Mouse (Mus musculus) CH12.LX (cell line): ENCODE data around the gene Zdhhc8. TPM values are rescaled to one million over a fixed set of nuclear protein-coding genes. Genes with fewer than 3 reads are reported as not detected.
"Not testable (repeated sequence)": the region's sequence is repeated elsewhere in the genome, so short reads cannot be mapped to it uniquely, and the experiment has no call there.

ENCODE experiments used
- DNase-seq: peaks from one replicate; pipeline ENCODE4 v3.0.0-alpha.2; 2013; ENCODE audit errors: extremely low read depth
- H3K27ac ChIP-seq: 2 replicates; pipeline ENCODE4 v1.5.1; 2012; ENCODE audit warnings: low read depth, mild to moderate bottlenecking, control low read depth, moderate library complexity; ENCODE audit not compliant: insufficient read depth
- H3K27me3 ChIP-seq: replicated peaks from 2 replicates; pipeline ENCODE3; 2012; ENCODE audit warnings: inconsistent platforms
- H3K36me3 ChIP-seq, 2 experiments: replicated peaks in 1 of 2; 2 replicates each; pipeline versions ENCODE3 to v1.6.1; 2012; ENCODE audit warnings: inconsistent platforms in 1 of 2, low read length in 1 of 2, mild to moderate bottlenecking in 1 of 2, mixed read lengths in 1 of 2, moderate library complexity in 1 of 2; ENCODE audit not compliant: control insufficient read depth in 1 of 2, insufficient read depth in 1 of 2
- H3K4me1 ChIP-seq, 2 experiments: 2 replicates each; pipeline ENCODE4 v1.6.1; 2012; ENCODE audit warnings: inconsistent platforms in 1 of 2, moderate library complexity in 1 of 2; ENCODE audit not compliant: insufficient read depth in 2 of 2, control insufficient read depth in 1 of 2
- H3K4me2 ChIP-seq: 2 replicates; pipeline ENCODE4 v1.6.1; 2012; ENCODE audit warnings: low read depth, mild to moderate bottlenecking, control low read depth; ENCODE audit not compliant: poor library complexity, insufficient read depth, severe bottlenecking
- H3K4me3 ChIP-seq, 3 experiments: fragments of 150-350 bp in 1 of 3; sonication (generic) in 1 of 3; replicated peaks in 1 of 3; 2 replicates each; pipeline versions ENCODE3 to v1.5.1; 2011 to 2012; ENCODE audit warnings: low read depth in 2 of 3, low read length in 2 of 3, mild to moderate bottlenecking in 2 of 3, moderate library complexity in 2 of 3, control low read depth in 1 of 3, improper control_type of control experiment in 1 of 3, inconsistent platforms in 1 of 3, mixed read lengths in 1 of 3; ENCODE audit not compliant: poor library complexity in 1 of 3
- H3K79me2 ChIP-seq: replicated peaks from 2 replicates; pipeline ENCODE4 v1.6.1; 2012; ENCODE audit warnings: mild to moderate bottlenecking, moderate library complexity; ENCODE audit not compliant: control insufficient read depth, poor library complexity, insufficient read depth, severe bottlenecking; ENCODE audit errors: extremely low read depth
- H3K9ac ChIP-seq: 2 replicates; pipeline ENCODE4 v1.6.1; 2012; ENCODE audit warnings: low read depth, mild to moderate bottlenecking, control low read depth, moderate library complexity; ENCODE audit not compliant: insufficient read depth
- H3K9me3 ChIP-seq: replicated peaks from 2 replicates; pipeline ENCODE3; 2012; ENCODE audit warnings: low read length, inconsistent platforms, mixed read lengths
- E2F4 ChIP-seq: IDR thresholded peaks from 2 replicates; pipeline ENCODE4 v1.6.1; 2011; ENCODE audit warnings: low read depth, low read length, improper control_type of control experiment; ENCODE audit not compliant: insufficient replicate concordance
- JUN ChIP-seq: IDR thresholded peaks from 2 replicates; pipeline ENCODE4 v1.6.1; 2011; ENCODE audit warnings: low read depth, mild to moderate bottlenecking, low read length, improper control_type of control experiment, moderate library complexity; ENCODE audit not compliant: insufficient read depth
- KAT2A ChIP-seq: IDR thresholded peaks from 2 replicates; pipeline ENCODE4 v1.6.1; 2012; ENCODE audit warnings: low read length, improper control_type of control experiment, inconsistent platforms; ENCODE audit not compliant: insufficient replicate concordance
- MAFK ChIP-seq: IDR thresholded peaks from 2 replicates; pipeline ENCODE4 v1.6.1; 2011; ENCODE audit warnings: low read length, improper control_type of control experiment; ENCODE audit not compliant: insufficient replicate concordance
- MAZ ChIP-seq: IDR thresholded peaks from 2 replicates; pipeline ENCODE4 v1.6.1; 2012; ENCODE audit warnings: low read depth, mild to moderate bottlenecking, inconsistent platforms, low read length, improper control_type of control experiment, moderate library complexity
- MXI1 ChIP-seq: IDR thresholded peaks from 2 replicates; pipeline ENCODE4 v1.6.1; 2011; ENCODE audit warnings: mild to moderate bottlenecking, low read depth, low read length, improper control_type of control experiment
- MYC ChIP-seq: IDR thresholded peaks from 2 replicates; pipeline ENCODE4 v1.6.1; 2011; ENCODE audit warnings: low read depth, mild to moderate bottlenecking, improper control_type of control experiment, low read length
- NRF1 ChIP-seq: IDR thresholded peaks from 2 replicates; pipeline ENCODE4 v1.6.1; 2014; ENCODE audit warnings: low read depth, mild to moderate bottlenecking, inconsistent platforms, low read length, improper control_type of control experiment, moderate library complexity
- POLR2AphosphoS2 ChIP-seq: IDR thresholded peaks from 2 replicates; pipeline ENCODE4 v1.6.1; 2011; ENCODE audit warnings: low read depth, low read length, improper control_type of control experiment
- RAD21 ChIP-seq: IDR thresholded peaks from 2 replicates; pipeline ENCODE4 v1.6.1; 2011; ENCODE audit warnings: low read depth, mild to moderate bottlenecking, low read length, improper control_type of control experiment, moderate library complexity
- SIN3A ChIP-seq: IDR thresholded peaks from 2 replicates; pipeline ENCODE4 v1.6.1; 2012; ENCODE audit warnings: low read length, improper control_type of control experiment, inconsistent platforms
- SMC3 ChIP-seq: IDR thresholded peaks from 2 replicates; pipeline ENCODE4 v1.6.1; 2011; ENCODE audit warnings: low read depth, low read length, improper control_type of control experiment
- USF1 ChIP-seq: IDR thresholded peaks from 2 replicates; pipeline ENCODE4 v1.6.1; 2014; ENCODE audit warnings: low read depth, mild to moderate bottlenecking, inconsistent platforms, low read length, improper control_type of control experiment
- dilution Hi-C: fragments of 300-500 bp; cut with MboI; formaldehyde crosslinking; loops from 2 replicates; pipeline ENCODE4 v1.14.3; 2020; ENCODE audit warnings: low sequenced_read_pairs; ENCODE audit not compliant: extremely low pct_unique_long_range_greater_than_20kb, extremely low pct_ligation_motif_present
- in situ Hi-C: fragments of 300-500 bp; cut with MboI; formaldehyde crosslinking; loops from 3 replicates; pipeline ENCODE4 v1.14.3; 2019; ENCODE audit warnings: low sequenced_read_pairs, low pct_ligation_motif_present, low pct_unique_long_range_greater_than_20kb, mixed read lengths
- polyA plus RNA-seq: library from polyadenylated mRNA; unstranded; fragments of >175 nt; gene quantifications from 2 replicates; pipeline ENCODE4 v1.2.1, GENCODE M21; 2012; ENCODE audit warnings: low read depth; ENCODE audit not compliant: insufficient read length
- total RNA-seq, 2 experiments: library from RNA; depleted of rRNA; stranded (reverse); fragments of 300-350 nt in 1 of 2; fragments of >200 nt in 1 of 2; gene quantifications; 2 replicates each; pipeline ENCODE4 v1.2.3; 2012 to 2014

Gene Zdhhc8
- total and polyA plus RNA-seq, 3 experiments = 3.2 to 15.2 (median 10.3) TPM

- H3K27ac ChIP-seq = no peak overlapping the region
- H3K27me3 ChIP-seq = peaks cover 92% of the 10 kb centered on the region
- dilution Hi-C loops (no loop called here), in situ Hi-C loops (no loop called here)
- H3K9ac ChIP-seq = no peak overlapping the region
- no peaks in the 10 kb centered on the region for H3K79me2 ChIP-seq
- peaks cover 8 to 20% of the 10 kb centered on the region in 2 experiments; a peak in 3 of 4 replicates for H3K4me1 ChIP-seq
- H3K4me2 ChIP-seq = no peak overlapping the region
- no peak for DNase-seq
- TF ChIP-seq MAFK = no peak
- no peak for TF ChIP-seq JUN
- no peak for TF ChIP-seq RAD21
- TF ChIP-seq KAT2A = no peak
- H3K9me3 ChIP-seq = no peaks in the 10 kb centered on the region
- no peaks in the 10 kb centered on the region for H3K36me3 ChIP-seq
- H3K4me3 ChIP-seq = no peak overlapping the region
Measured at GRCm38 (mm10) chr16:18198365-18199098, 36.4 kb downstream of the Zdhhc8 start.

- Histone ChIP-seq H3K9me3 (no peaks in the 10 kb centered on the region), H3K27me3 (peaks cover 95% of the 10 kb centered on the region), H3K4me3 (no peak overlapping the region), H3K9ac (no peak overlapping the region), H3K36me3 (no peaks in the 10 kb centered on the region), H3K27ac (no peak overlapping the region), H3K4me1 (peaks cover 8 to 20% of the 10 kb centered on the region in 2 experiments; a peak in 3 of 4 replicates), H3K4me2 (no peak overlapping the region), H3K79me2 (no peaks in the 10 kb centered on the region)
- DNase-seq = no peak
- no peak for TF ChIP-seq USF1
- no peak for TF ChIP-seq POLR2AphosphoS2
- TF ChIP-seq SIN3A = no peak
- TF ChIP-seq E2F4 = no peak
- TF ChIP-seq NRF1 = no peak
- no peak for TF ChIP-seq SMC3
- TF ChIP-seq MYC = no peak
- TF ChIP-seq MAZ = no peak
- no peak for TF ChIP-seq MXI1
- dilution Hi-C loops (no loop called here), in situ Hi-C loops (no loop called here)
Measured at GRCm38 (mm10) chr16:18197881-18198280, 37.1 kb downstream of the Zdhhc8 start.

GRCm38 (mm10) chr16:18195561-18195960 is 39.4 kb downstream of the Zdhhc8 start:
- dilution Hi-C loops, H3K27ac ChIP-seq, H3K79me2 ChIP-seq, H3K36me3 ChIP-seq, in situ Hi-C loops, H3K4me3 ChIP-seq, H3K9me3 ChIP-seq, H3K4me2 ChIP-seq, H3K9ac ChIP-seq, DNase-seq: not testable (repeated sequence)
- Histone ChIP-seq H3K4me1 (peaks cover 8 to 12% of the 10 kb centered on the region in 2 experiments; a peak in 3 of 4 replicates), H3K27me3 (peaks cover 95% of the 10 kb centered on the region)
